Mouse (Mus musculus) cerebellum, adult 9-10 months (tissue): ENCODE measurements around the gene Srsf2.
A peak's percentile ranks its signal among the peaks of the same experiment; 100 is the strongest.
"Not testable (repeated sequence)": the region's sequence is repeated elsewhere in the genome, so short reads cannot be mapped to it uniquely, and the experiment has no call there.

Experiments used
- DNase-seq: peaks from one replicate; pipeline ENCODE4 v3.0.0; 2022

Srsf2 gene

GRCm38 (mm10) chr11:116852891-116853511, at the start of gene Srsf2:
TSS of gene Srsf2 (minus strand) at chr11:116853094.
- peak; percentile 96 for DNase-seq

GRCm38 (mm10) chr11:116902588-116902987, 49.7 kb upstream of the Srsf2 start:
- not testable (repeated sequence) for DNase-seq

GRCm38 (mm10) chr11:116899247-116899646, 46.4 kb upstream of the Srsf2 start:
- DNase-seq: no peak

GRCm38 (mm10) chr11:116895402-116895801, 42.5 kb upstream of the Srsf2 start:
- DNase-seq: no peak

- no peak for DNase-seq
Observed at GRCm38 (mm10) chr11:116893532-116894442, 40.9 kb upstream of the Srsf2 start.

- DNase-seq: no peak
Observed at GRCm38 (mm10) chr11:116887136-116887535, 34.2 kb upstream of the Srsf2 start.

GRCm38 (mm10) chr11:116885275-116886151, 32.6 kb upstream of the Srsf2 start:
- DNase-seq: peak; percentile 85

GRCm38 (mm10) chr11:116884061-116884460, 31.2 kb upstream of the Srsf2 start:
- DNase-seq: no peak

GRCm38 (mm10) chr11:116882446-116882845, 29.6 kb upstream of the Srsf2 start:
- no peak for DNase-seq

GRCm38 (mm10) chr11:116881440-116881839, 28.5 kb upstream of the Srsf2 start:
- no peak for DNase-seq

GRCm38 (mm10) chr11:116880839-116881238, 27.9 kb upstream of the Srsf2 start:
- DNase-seq: no peak

- no peak for DNase-seq
Observed at GRCm38 (mm10) chr11:116878454-116878853, 25.6 kb upstream of the Srsf2 start.

GRCm38 (mm10) chr11:116873987-116874386, 21.1 kb upstream of the Srsf2 start:
- no peak for DNase-seq

GRCm38 (mm10) chr11:116871538-116871937, 18.6 kb upstream of the Srsf2 start:
- DNase-seq: no peak

- no peak for DNase-seq
Observed at GRCm38 (mm10) chr11:116869641-116870040, 16.7 kb upstream of the Srsf2 start.

GRCm38 (mm10) chr11:116869223-116869622, 16.3 kb upstream of the Srsf2 start:
- DNase-seq: no peak

- DNase-seq: no peak
Observed at GRCm38 (mm10) chr11:116868129-116868528, 15.2 kb upstream of the Srsf2 start.

GRCm38 (mm10) chr11:116865945-116866585, 13.2 kb upstream of the Srsf2 start:
- DNase-seq: no peak

- no peak for DNase-seq
Observed at GRCm38 (mm10) chr11:116864444-116864843, 11.6 kb upstream of the Srsf2 start.

GRCm38 (mm10) chr11:116857183-116857850, 4.4 kb upstream of the Srsf2 start:
- DNase-seq: no peak

- no peak for DNase-seq
Observed at GRCm38 (mm10) chr11:116854279-116854678, 1.4 kb upstream of the Srsf2 start.

- peak; percentile 98 for DNase-seq
Observed at GRCm38 (mm10) chr11:116853512-116853928, 626 bp upstream of the Srsf2 start.
